Mouse (Mus musculus): ENCODE data around the gene Slc7a6os. TPM values are rescaled to one million over a fixed set of nuclear protein-coding genes. Genes with fewer than 3 reads are reported as not detected.
A peak's percentile ranks its signal among the peaks of the same experiment; 100 is the strongest.

Slc7a6os gene
- polyA plus RNA-seq (2015; fragmentation: Nextera tagmentation; extraction: Ambion mirVana) = 30.8 and 33.1 TPM in 2 replicates

DNA sequence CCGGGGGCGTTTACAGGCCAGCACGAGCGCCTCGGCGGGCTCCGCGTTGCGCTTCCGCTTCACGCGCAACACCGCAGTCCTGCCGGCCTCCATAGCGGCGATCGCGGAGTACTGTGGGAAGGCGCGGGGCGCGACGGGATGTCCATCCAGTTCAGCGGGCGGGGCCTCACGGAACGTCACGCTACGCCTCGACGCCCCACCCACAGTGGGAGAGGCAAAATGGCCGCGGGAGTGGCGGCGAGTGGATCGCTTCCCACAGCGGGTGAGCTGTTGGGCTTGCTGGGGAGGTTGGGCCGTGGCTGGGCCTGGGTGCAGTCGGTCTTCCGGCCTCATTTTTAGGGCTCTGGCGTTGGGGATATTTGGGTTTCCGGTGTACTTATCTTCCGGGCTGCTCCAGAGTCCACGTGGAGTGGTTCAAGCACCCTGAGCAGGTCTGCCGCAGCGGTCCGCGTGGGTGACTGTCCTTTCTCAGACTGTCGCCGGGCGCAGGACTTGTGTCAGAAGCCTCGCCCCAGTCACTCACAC is at the start of gene Slc7a6os, which contains the start of gene Prmt7:
TSS of gene Slc7a6os (minus strand) at position 115 of the 525 bp plus-strand sequence.
TSS of gene Prmt7 (plus strand) at position 116 of the 525 bp plus-strand sequence.
- Histone ChIP-seq H3K9ac (ENCODE audit: low read depth, low read length) (peak within 1 kb of the TSS; percentile 91), H3K36me3 (ENCODE audit: control insufficient read depth, insufficient read depth, low read length) (peaks cover 3% of the 10 kb centered on the region; the same call in 1 of the 2 replicates), H3K27ac (ENCODE audit: low read length) (peak within 1 kb of the TSS; percentile 96), H3K9me3 (replicated peaks; ENCODE audit: control insufficient read depth, low read length, poor library complexity, severe bottlenecking) (no peaks in the 10 kb centered on the region), H3K4me1 (ENCODE audit: control insufficient read depth, insufficient read depth, low read length) (peaks cover 15% of the 10 kb centered on the region), H3K4me2 (ENCODE audit: low read length) (peak within 1 kb of the TSS; percentile 94), H3K27me3 (ENCODE audit: control insufficient read depth, insufficient read depth, low read depth, low read length) (no peaks in the 10 kb centered on the region), H3K4me3 (ENCODE audit: low read depth, low read length) (peak within 1 kb of the TSS; percentile 84)
- under 1% methylated on average over 51 of the region's 52 CpGs for WGBS
- peak; percentile 99 for ATAC-seq

DNA sequence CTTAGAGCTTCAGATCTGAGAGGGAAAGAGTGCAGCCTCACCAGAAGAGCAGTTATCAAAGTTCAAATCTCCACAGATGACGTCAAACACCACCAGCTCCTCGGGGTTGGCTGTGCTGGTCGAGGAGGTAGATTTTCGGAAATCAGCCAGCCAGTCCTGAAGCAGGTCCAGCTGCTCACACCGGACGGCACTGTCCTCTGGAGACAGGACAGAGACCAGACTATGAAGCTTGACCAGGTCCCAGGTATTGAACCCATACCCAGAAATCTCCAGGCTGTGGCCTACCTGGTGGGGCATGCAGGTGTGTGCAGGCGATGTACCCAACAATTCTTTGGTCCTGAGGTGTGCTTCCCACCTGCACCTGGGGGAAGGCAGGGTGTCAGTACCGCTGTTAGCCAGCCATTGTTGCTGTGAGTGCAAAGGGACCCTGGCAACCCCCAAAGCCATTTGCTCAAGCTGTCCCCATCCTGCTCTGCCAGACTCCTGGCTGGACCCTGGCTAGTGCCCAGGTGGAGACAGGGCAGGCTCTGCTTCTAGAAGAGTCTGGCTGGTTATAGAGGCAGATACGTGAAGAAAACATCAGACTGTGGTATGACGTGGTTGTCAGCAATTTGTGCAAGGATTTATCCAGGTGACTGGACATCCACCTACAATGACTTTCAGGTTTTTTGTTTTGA is 49.0 kb upstream of the Slc7a6os start:
- H3K4me2 ChIP-seq (ENCODE audit: low read length) = no peak overlapping the region
- no peak overlapping the region for H3K27ac ChIP-seq (ENCODE audit: low read length)
- 92% methylated on average over 10 of the region's 10 CpGs for WGBS
- H3K27me3 ChIP-seq (ENCODE audit: control insufficient read depth, insufficient read depth, low read depth, low read length) = no peaks in the 10 kb centered on the region
- no peak for ATAC-seq
- H3K36me3 ChIP-seq (ENCODE audit: control insufficient read depth, insufficient read depth, low read length) = peaks cover 38% of the 10 kb centered on the region
- H3K4me1 ChIP-seq (ENCODE audit: control insufficient read depth, insufficient read depth, low read length) = peaks cover 4% of the 10 kb centered on the region; the same call in 1 of the 2 replicates
- H3K9me3 ChIP-seq (replicated peaks; ENCODE audit: control insufficient read depth, low read length, poor library complexity, severe bottlenecking) = no peaks in the 10 kb centered on the region
- no peak overlapping the region for H3K9ac ChIP-seq (ENCODE audit: low read depth, low read length)
- no peak overlapping the region for H3K4me3 ChIP-seq (ENCODE audit: low read depth, low read length)

DNA sequence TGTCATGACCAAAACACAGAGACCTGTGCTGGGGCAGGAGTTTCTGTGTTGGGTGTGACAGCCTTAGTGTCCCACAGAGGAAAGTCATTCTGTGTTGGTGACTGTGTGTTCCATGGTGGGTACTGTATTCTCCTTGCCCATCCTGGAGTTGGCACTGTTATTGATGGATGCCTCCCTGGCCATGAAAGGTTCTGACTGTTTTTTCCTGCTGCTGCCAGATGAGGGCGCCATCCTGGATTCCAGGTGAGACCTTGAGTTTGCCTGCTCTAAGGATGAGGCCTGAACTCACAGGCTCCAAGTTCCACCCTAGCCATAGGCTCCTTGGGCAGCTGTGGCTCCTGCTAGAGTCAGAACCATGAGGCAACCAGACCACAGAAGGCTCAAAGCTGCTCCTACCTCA is 47.4 kb upstream of the Slc7a6os start:
- Histone ChIP-seq H3K4me1 (ENCODE audit: control insufficient read depth, insufficient read depth, low read length) (no peaks in the 10 kb centered on the region), H3K4me3 (ENCODE audit: low read depth, low read length) (no peak overlapping the region), H3K9me3 (replicated peaks; ENCODE audit: control insufficient read depth, low read length, poor library complexity, severe bottlenecking) (no peaks in the 10 kb centered on the region), H3K27me3 (ENCODE audit: control insufficient read depth, insufficient read depth, low read depth, low read length) (no peaks in the 10 kb centered on the region), H3K27ac (ENCODE audit: low read length) (no peak overlapping the region), H3K36me3 (ENCODE audit: control insufficient read depth, insufficient read depth, low read length) (peaks cover 36% of the 10 kb centered on the region), H3K9ac (ENCODE audit: low read depth, low read length) (no peak overlapping the region), H3K4me2 (ENCODE audit: low read length) (no peak overlapping the region)
- WGBS = 43% methylated on average over 1 of the region's 1 CpGs
- ATAC-seq = no peak

DNA sequence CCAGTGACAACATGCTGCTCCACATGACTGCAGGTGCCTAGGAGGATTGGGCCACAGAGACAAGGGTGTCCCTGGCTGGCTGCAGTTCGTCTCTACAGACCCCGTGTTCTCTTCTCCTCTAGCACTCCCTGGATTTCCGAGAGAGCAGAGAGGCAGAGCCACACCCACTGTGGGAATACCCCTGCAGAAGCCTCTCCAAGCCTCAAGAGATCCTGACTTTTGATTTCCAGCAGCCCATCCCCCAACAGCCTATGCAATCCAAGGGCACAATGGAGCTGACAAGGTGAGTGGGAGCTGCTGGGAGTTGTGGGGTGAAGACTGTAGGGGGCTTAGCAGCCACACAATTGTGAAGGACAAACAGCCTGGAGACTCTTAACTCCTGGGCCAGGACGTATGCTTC is 39.5 kb upstream of the Slc7a6os start:
- peak overlapping the region; percentile 41 for H3K27ac ChIP-seq (ENCODE audit: low read length)

DNA sequence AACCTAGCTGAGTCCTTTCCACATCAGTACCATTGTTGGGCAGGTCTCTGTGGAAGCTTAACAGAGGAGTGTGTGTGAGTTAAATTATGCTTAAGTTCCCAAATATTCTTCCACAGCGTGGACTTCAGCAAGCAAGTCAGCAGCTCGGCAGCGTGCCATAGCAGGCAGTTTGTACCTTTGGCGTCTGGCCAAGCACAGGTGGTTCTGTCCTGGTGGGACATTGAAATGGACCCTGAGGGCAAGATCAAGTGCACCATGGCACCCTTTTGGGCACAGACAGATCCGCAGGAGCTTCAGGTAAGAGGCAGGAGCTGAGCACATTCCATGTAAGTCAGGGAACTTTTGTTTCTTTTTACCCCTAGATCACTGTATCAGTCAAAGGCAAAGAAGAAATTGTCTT is 26.4 kb upstream of the Slc7a6os start:
- WGBS = 94% methylated on average over 5 of the region's 5 CpGs
- H3K4me1 ChIP-seq (ENCODE audit: control insufficient read depth, insufficient read depth, low read length) = no peaks in the 10 kb centered on the region
- H3K27ac ChIP-seq (ENCODE audit: low read length) = no peak overlapping the region
- H3K4me3 ChIP-seq (ENCODE audit: low read depth, low read length) = no peak overlapping the region
- H3K36me3 ChIP-seq (ENCODE audit: control insufficient read depth, insufficient read depth, low read length) = peaks cover 23% of the 10 kb centered on the region; the same call in 1 of the 2 replicates
- no peak for ATAC-seq
- no peaks in the 10 kb centered on the region for H3K27me3 ChIP-seq (ENCODE audit: control insufficient read depth, insufficient read depth, low read depth, low read length)
- H3K9me3 ChIP-seq (replicated peaks; ENCODE audit: control insufficient read depth, low read length, poor library complexity, severe bottlenecking) = no peaks in the 10 kb centered on the region
- H3K9ac ChIP-seq (ENCODE audit: low read depth, low read length) = no peak overlapping the region
- H3K4me2 ChIP-seq (ENCODE audit: low read length) = no peak overlapping the region

More for the DNA sequence above, 39.5 kb upstream of the Slc7a6os start:
- 71% methylated on average over 4 of the region's 4 CpGs for WGBS
- Histone ChIP-seq H3K9ac (ENCODE audit: low read depth, low read length) (no peak overlapping the region), H3K9me3 (replicated peaks; ENCODE audit: control insufficient read depth, low read length, poor library complexity, severe bottlenecking) (no peaks in the 10 kb centered on the region), H3K4me2 (ENCODE audit: low read length) (no peak overlapping the region), H3K4me3 (ENCODE audit: low read depth, low read length) (no peak overlapping the region), H3K36me3 (ENCODE audit: control insufficient read depth, insufficient read depth, low read length) (peaks cover 28% of the 10 kb centered on the region; the same call in 1 of the 2 replicates), H3K4me1 (ENCODE audit: control insufficient read depth, insufficient read depth, low read length) (peaks cover 3% of the 10 kb centered on the region; the same call in 1 of the 2 replicates), H3K27me3 (ENCODE audit: control insufficient read depth, insufficient read depth, low read depth, low read length) (no peaks in the 10 kb centered on the region)
- no peak for ATAC-seq

DNA sequence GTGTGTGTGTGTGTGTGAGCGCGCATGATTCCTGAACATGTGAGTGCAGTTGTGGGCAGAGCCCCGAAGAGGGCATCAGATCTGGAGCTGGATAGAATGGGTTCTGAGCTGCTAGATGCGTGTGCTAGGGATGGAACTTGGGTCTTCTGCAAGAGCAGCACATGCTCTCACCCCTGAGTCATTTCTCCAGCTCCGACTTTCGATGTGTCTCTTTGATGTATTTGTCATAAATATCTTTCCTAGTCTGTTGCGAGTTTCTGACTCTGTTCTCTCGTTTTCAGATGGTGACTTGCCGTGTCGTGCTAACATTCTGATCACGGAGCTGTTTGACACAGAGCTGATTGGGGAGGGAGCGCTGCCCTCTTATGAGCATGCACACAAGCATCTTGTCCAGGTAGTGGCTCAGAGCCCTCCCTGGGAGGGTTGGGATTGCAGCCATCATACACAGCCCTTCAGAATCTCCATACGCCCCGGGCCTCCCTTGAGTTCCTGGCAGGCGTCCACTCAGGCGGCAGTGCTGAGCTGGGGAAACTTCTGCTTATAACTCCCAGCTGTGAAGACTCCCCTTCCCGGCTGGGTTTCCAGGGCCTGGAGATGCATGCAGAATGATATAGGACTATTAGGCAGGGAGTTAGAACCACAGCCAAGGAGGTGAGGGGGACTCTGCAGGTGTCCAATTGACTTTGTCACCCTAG is 24.0 kb upstream of the Slc7a6os start:
- ATAC-seq = no peak
- Histone ChIP-seq H3K36me3 (ENCODE audit: control insufficient read depth, insufficient read depth, low read length) (peaks cover 27% of the 10 kb centered on the region; the same call in 1 of the 2 replicates), H3K4me3 (ENCODE audit: low read depth, low read length) (no peak overlapping the region), H3K27me3 (ENCODE audit: control insufficient read depth, insufficient read depth, low read depth, low read length) (no peaks in the 10 kb centered on the region), H3K4me1 (ENCODE audit: control insufficient read depth, insufficient read depth, low read length) (no peaks in the 10 kb centered on the region), H3K4me2 (ENCODE audit: low read length) (no peak overlapping the region), H3K27ac (ENCODE audit: low read length) (no peak overlapping the region), H3K9me3 (replicated peaks; ENCODE audit: control insufficient read depth, low read length, poor library complexity, severe bottlenecking) (no peaks in the 10 kb centered on the region), H3K9ac (ENCODE audit: low read depth, low read length) (no peak overlapping the region)
- WGBS = 92% methylated on average over 17 of the region's 17 CpGs

DNA sequence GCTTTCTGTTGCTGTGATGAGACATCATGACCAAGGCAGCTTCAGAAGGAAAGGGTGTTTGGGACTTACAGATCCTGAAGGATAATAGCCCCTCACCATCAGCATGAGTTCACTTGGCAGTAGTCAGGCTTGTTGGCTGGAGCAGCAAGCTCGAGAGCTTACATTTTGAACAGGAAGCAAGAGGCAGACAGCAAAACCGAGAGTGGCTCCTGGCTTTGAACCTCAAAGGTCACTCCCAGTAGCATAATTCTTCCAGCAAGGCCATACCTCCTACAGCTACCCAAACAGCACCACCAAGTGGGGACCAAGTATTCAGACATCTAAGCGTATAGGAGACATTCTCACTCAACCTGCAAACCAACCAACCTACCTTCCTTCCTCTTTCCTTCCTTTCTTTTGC is 22.0 kb upstream of the Slc7a6os start:
- 81% methylated on average over 3 of the region's 3 CpGs for WGBS
- no peaks in the 10 kb centered on the region for H3K9me3 ChIP-seq (replicated peaks; ENCODE audit: control insufficient read depth, low read length, poor library complexity, severe bottlenecking)
- H3K4me2 ChIP-seq (ENCODE audit: low read length) = no peak overlapping the region
- H3K4me1 ChIP-seq (ENCODE audit: control insufficient read depth, insufficient read depth, low read length) = no peaks in the 10 kb centered on the region
- no peak overlapping the region for H3K4me3 ChIP-seq (ENCODE audit: low read depth, low read length)
- ATAC-seq = no peak
- H3K27me3 ChIP-seq (ENCODE audit: control insufficient read depth, insufficient read depth, low read depth, low read length) = no peaks in the 10 kb centered on the region
- no peak overlapping the region for H3K9ac ChIP-seq (ENCODE audit: low read depth, low read length)
- H3K27ac ChIP-seq (ENCODE audit: low read length) = no peak overlapping the region
- H3K36me3 ChIP-seq (ENCODE audit: control insufficient read depth, insufficient read depth, low read length) = peaks cover 36% of the 10 kb centered on the region

DNA sequence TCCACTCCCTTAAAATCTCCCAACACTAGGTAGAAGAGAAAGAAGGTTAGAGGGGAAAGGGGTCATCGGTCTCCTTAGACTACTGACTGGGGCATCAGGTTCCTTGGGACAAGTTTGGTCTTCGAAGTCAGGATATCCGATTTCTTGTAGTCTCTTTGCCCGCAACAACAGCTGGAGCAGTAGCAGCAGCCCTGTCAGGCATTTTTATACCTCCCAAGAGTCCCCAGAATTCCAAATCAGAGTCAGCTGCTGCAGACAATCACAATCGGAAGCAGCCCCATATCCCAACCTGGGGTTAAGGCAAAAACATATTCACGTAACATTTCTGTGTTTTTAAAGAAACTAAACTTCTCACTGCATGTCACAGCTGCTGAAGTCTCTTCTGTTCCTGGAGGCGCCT is 20.8 kb upstream of the Slc7a6os start:
- no peak for ATAC-seq
- Histone ChIP-seq H3K4me2 (ENCODE audit: low read length) (no peak overlapping the region), H3K4me1 (ENCODE audit: control insufficient read depth, insufficient read depth, low read length) (no peaks in the 10 kb centered on the region), H3K36me3 (ENCODE audit: control insufficient read depth, insufficient read depth, low read length) (peaks cover 28% of the 10 kb centered on the region), H3K27me3 (ENCODE audit: control insufficient read depth, insufficient read depth, low read depth, low read length) (no peaks in the 10 kb centered on the region), H3K4me3 (ENCODE audit: low read depth, low read length) (no peak overlapping the region), H3K9me3 (replicated peaks; ENCODE audit: control insufficient read depth, low read length, poor library complexity, severe bottlenecking) (no peaks in the 10 kb centered on the region), H3K27ac (ENCODE audit: low read length) (no peak overlapping the region), H3K9ac (ENCODE audit: low read depth, low read length) (no peak overlapping the region)
- 92% methylated on average over 7 of the region's 7 CpGs for WGBS

DNA sequence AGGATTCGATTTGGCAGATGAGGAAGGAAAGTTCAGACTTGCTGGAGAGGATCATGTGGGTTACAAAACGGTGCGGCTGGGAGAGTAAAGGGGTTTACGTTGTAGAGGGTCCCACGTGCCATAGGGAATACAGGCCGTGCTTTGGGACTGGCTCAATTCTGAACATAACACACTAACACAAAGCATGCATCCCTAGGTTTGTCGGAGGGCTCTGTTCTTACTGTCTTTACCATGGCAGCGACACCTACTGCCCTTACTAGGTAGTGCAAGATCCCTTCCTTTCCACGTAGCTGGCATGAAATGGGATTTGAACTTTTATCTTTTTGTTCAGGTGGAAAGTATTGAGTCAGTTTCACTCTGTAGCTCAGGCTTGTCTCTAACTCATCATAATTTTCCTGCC is 15.9 kb upstream of the Slc7a6os start:
- Histone ChIP-seq H3K4me1 (ENCODE audit: control insufficient read depth, insufficient read depth, low read length) (no peaks in the 10 kb centered on the region), H3K27ac (ENCODE audit: low read length) (no peak overlapping the region), H3K4me3 (ENCODE audit: low read depth, low read length) (no peak overlapping the region), H3K4me2 (ENCODE audit: low read length) (no peak overlapping the region), H3K36me3 (ENCODE audit: control insufficient read depth, insufficient read depth, low read length) (peaks cover 38% of the 10 kb centered on the region), H3K9me3 (replicated peaks; ENCODE audit: control insufficient read depth, low read length, poor library complexity, severe bottlenecking) (no peaks in the 10 kb centered on the region), H3K27me3 (ENCODE audit: control insufficient read depth, insufficient read depth, low read depth, low read length) (no peaks in the 10 kb centered on the region), H3K9ac (ENCODE audit: low read depth, low read length) (no peak overlapping the region)
- no peak for ATAC-seq
- WGBS = 35% methylated on average over 9 of the region's 9 CpGs
